10 mouse cellular contexts compared by ENCODE assay signal in genomic region chr13:48227136-48227535, GRCm38 (mm10). TPM values are rescaled to one million over a fixed set of nuclear protein-coding genes. Genes with fewer than 3 reads are reported as not detected.
DNase-seq lines count a peak whose midpoint lies in the region; ATAC-seq and TF ChIP-seq lines count a peak whose summit lies in the region.
"Had no signal": no experiment of that assay in that cellular context is flagged by ENCODE, and none has a peak within 500 bp of the region (broad histone marks: within the 10 kb centered on the region; RNA-seq: fewer than 3 reads in every experiment).

No protein-coding gene starts in this region.

- H3K27me3 ChIP-seq in embryonic facial prominence, embryonic 13.5 days, result no peaks in the 10 kb centered on the region
- H3K27me3 ChIP-seq in hindbrain, embryonic 11.5 days (ENCODE audit: control insufficient read depth, insufficient read depth, low read length), result no peaks in the 10 kb centered on the region
- H3K27me3 ChIP-seq in limb, embryonic 13.5 days, result no peaks in the 10 kb centered on the region

- no peak overlapping the region for H3K27ac ChIP-seq in gastrocnemius, adult 2 months
- peak overlapping the region; percentile 92 for H3K27ac ChIP-seq in embryonic facial prominence, embryonic 13.5 days
- H3K27ac ChIP-seq in hindbrain, embryonic 11.5 days (ENCODE audit: low read depth, low read length), result no peak overlapping the region; the same call in 1 of the 2 replicates
- H3K27ac ChIP-seq in limb, embryonic 13.5 days, result peak overlapping the region; percentile 67; the same call in 1 of the 2 replicates
- H3K27ac ChIP-seq: macrophage had no signal

- peak overlapping the region; percentile 36 for H3K4me3 ChIP-seq in gastrocnemius, adult 2 months
- peak overlapping the region; percentile 23 for H3K4me3 ChIP-seq in embryonic facial prominence, embryonic 13.5 days
- no peak overlapping the region for H3K4me3 ChIP-seq in hindbrain, embryonic 11.5 days (ENCODE audit: low read depth, low read length)
- H3K4me3 ChIP-seq in limb, embryonic 13.5 days, result peak overlapping the region; percentile 15; the same call in 1 of the 2 replicates
- H3K4me3 ChIP-seq: erythroblast, embryonic 14.5 days had no signal

- no peaks in the 10 kb centered on the region for H3K36me3 ChIP-seq in embryonic facial prominence, embryonic 13.5 days
- no peaks in the 10 kb centered on the region for H3K36me3 ChIP-seq in hindbrain, embryonic 11.5 days (ENCODE audit: control insufficient read depth, insufficient read depth, low read length)
- no peaks in the 10 kb centered on the region for H3K36me3 ChIP-seq in limb, embryonic 13.5 days

- intact Hi-C loops in gastrocnemius, adult 2 months (cut with DNase I), result no loop called here

- ATAC-seq in embryonic facial prominence, embryonic 13.5 days (ENCODE audit: insufficient number of reproducible peaks, insufficient read depth, low FRiP score, low TSS enrichment, low read depth), result no peak
- ATAC-seq in hindbrain, embryonic 11.5 days (ENCODE audit: low FRiP score), result no peak
- ATAC-seq in limb, embryonic 13.5 days (ENCODE audit: low FRiP score, low read depth), result no peak

- H3K9me3 ChIP-seq in embryonic facial prominence, embryonic 13.5 days, result no peaks in the 10 kb centered on the region
- no peaks in the 10 kb centered on the region for H3K9me3 ChIP-seq in hindbrain, embryonic 11.5 days (ENCODE audit: control insufficient read depth, low read length)
- no peaks in the 10 kb centered on the region for H3K9me3 ChIP-seq in limb, embryonic 13.5 days

- H3K4me2 ChIP-seq in embryonic facial prominence, embryonic 13.5 days, result peak overlapping the region; percentile 67
- H3K4me2 ChIP-seq in hindbrain, embryonic 11.5 days (replicated peaks; ENCODE audit: low read depth, low read length), result peak overlapping the region; percentile 25
- H3K4me2 ChIP-seq in limb, embryonic 13.5 days (replicated peaks), result peak overlapping the region; percentile 66

- H3K9ac ChIP-seq in embryonic facial prominence, embryonic 13.5 days, result peak overlapping the region; percentile 46; the same call in 1 of the 2 replicates
- 0 out of 2 replicates have a peak overlapping the region, but pooled peaks have one; percentile 31 for H3K9ac ChIP-seq in hindbrain, embryonic 11.5 days (ENCODE audit: low read depth, low read length)
- H3K9ac ChIP-seq in limb, embryonic 13.5 days, result no peak overlapping the region

- DNase-seq in gastrocnemius, adult 2 months, result no peak
- no peak for DNase-seq in gastrocnemius, postnatal 25 days
- peak; percentile 20 for DNase-seq in ES-CJ7 (ENCODE audit: low read depth, low spot score)
- peak; percentile 58 for DNase-seq in hindbrain, embryonic 11.5 days (ENCODE audit: low spot score)
- DNase-seq in right cerebral cortex, adult 18-20 months, result peak; percentile 5
- no peak for DNase-seq in urinary bladder, adult 2 months (ENCODE audit: low spot score)

- no peak for TF ChIP-seq CTCF in gastrocnemius, adult 2 months (IDR thresholded peaks at IDR 0.05)

- WGBS in embryonic facial prominence, embryonic 13.5 days, result 17% methylated on average over 8 of the region's 8 CpGs
- 27% methylated on average over 8 of the region's 8 CpGs for WGBS in hindbrain, embryonic 11.5 days
- WGBS in limb, embryonic 13.5 days, result 30% methylated on average over 8 of the region's 8 CpGs

- peaks cover 32% of the 10 kb centered on the region for H3K4me1 ChIP-seq in embryonic facial prominence, embryonic 13.5 days
- H3K4me1 ChIP-seq in hindbrain, embryonic 11.5 days (replicated peaks; ENCODE audit: control insufficient read depth, insufficient read depth, low read length), result peaks cover 9% of the 10 kb centered on the region; the same call in 1 of the 2 replicates
- peaks cover 20% of the 10 kb centered on the region for H3K4me1 ChIP-seq in limb, embryonic 13.5 days

RNA-seq across cellular contexts. Expression of gene Id4, which starts 33.9 kb away (rescaled TPM):
- total RNA-seq in gastrocnemius, adult 2 months (2021), result under 1 TPM; 0.59 to 0.70 TPM
- 1 to 10 TPM in 1 of 2 experiments, under 1 TPM in 1; 0.77 to 1.4 TPM for total RNA-seq in gastrocnemius, postnatal 25 days (2021)
- 16.5 and 25.2 TPM in 2 replicates for polyA plus RNA-seq in embryonic facial prominence, embryonic 13.5 days (2015; fragmentation: Nextera tagmentation; extraction: Ambion mirVana)
- polyA plus RNA-seq in hindbrain, embryonic 11.5 days (2014; fragmentation: Nextera tagmentation; extraction: Ambion mirVana), result 44.7 and 53.7 TPM in 2 replicates
- 10.2 and 10.4 TPM in 2 replicates for polyA plus RNA-seq in limb, embryonic 13.5 days (2015; fragmentation: Nextera tagmentation; extraction: Ambion mirVana)
- polyA plus RNA-seq in urinary bladder, adult 2 months (2012; rRNA removed), result 93.6 and 98.2 TPM in 2 replicates
- polyA plus RNA-seq: macrophage had no signal

Comparison
In these comparisons a context has a peak if more than half of its experiments do, and no peak if none do; other contexts are left out.
1. DNase-seq: peak in ES-CJ7 (single experiment), hindbrain, embryonic 11.5 days (single experiment) and right cerebral cortex, adult 18-20 months (single experiment); none in gastrocnemius, adult 2 months (single experiment), gastrocnemius, postnatal 25 days (single experiment) and urinary bladder, adult 2 months (single experiment).
2. H3K27ac ChIP-seq: peak in embryonic facial prominence, embryonic 13.5 days (single experiment) and limb, embryonic 13.5 days (single experiment); none in gastrocnemius, adult 2 months (single experiment) and hindbrain, embryonic 11.5 days (single experiment).
3. Peak in every context shown above with its lines, with median percentiles within 50 percentile points of each other: H3K4me2 ChIP-seq.